ENCODE assay signal across 8 mouse cellular contexts in genomic region chr4:132958741-132959678, GRCm38 (mm10). TPM values are rescaled to one million over a fixed set of nuclear protein-coding genes. Genes with fewer than 3 reads are reported as not detected.
DNase-seq lines count a peak whose midpoint lies in the region; ATAC-seq lines count a peak whose summit lies in the region.

No protein-coding gene starts in this region.

- intact Hi-C loops in gastrocnemius, postnatal 14 days (cut with DNase I; ENCODE audit: low total_unique reads), result no loop called here

- DNase-seq in gastrocnemius, postnatal 14 days, result peak; percentile 57
- DNase-seq in gastrocnemius, adult 8-10 months (ENCODE audit: low spot score in 2 of 2), result no peak
- peak; percentile 83 for DNase-seq in fibroblast of lung, adult 2 months (ENCODE audit: low read depth)
- DNase-seq in hindbrain, embryonic 11.5 days (ENCODE audit: low spot score), result peak; percentile 61
- DNase-seq in layer of hippocampus, postnatal 10 days (ENCODE audit: low spot score in 2 of 2), result no peak
- DNase-seq in frontal cortex, postnatal 25 days (ENCODE audit: low spot score in 2 of 2), result no peak

- no peaks in the 10 kb centered on the region for H3K9me3 ChIP-seq in hindbrain, embryonic 11.5 days (ENCODE audit: control insufficient read depth, low read length)
- H3K9me3 ChIP-seq in liver, embryonic 16.5 days (replicated peaks; ENCODE audit: control insufficient read depth, low read length), result no peaks in the 10 kb centered on the region

- H3K4me1 ChIP-seq in hindbrain, embryonic 11.5 days (replicated peaks; ENCODE audit: control insufficient read depth, insufficient read depth, low read length), result peaks cover 10% of the 10 kb centered on the region
- H3K4me1 ChIP-seq in liver, embryonic 16.5 days (ENCODE audit: control insufficient read depth, low read depth, low read length), result peaks cover 20% of the 10 kb centered on the region

- no peaks in the 10 kb centered on the region for H3K27me3 ChIP-seq in hindbrain, embryonic 11.5 days (ENCODE audit: control insufficient read depth, insufficient read depth, low read length)
- H3K27me3 ChIP-seq in liver, embryonic 16.5 days (ENCODE audit: control insufficient read depth, insufficient read depth, low read depth, low read length), result no peaks in the 10 kb centered on the region

- H3K9ac ChIP-seq in hindbrain, embryonic 11.5 days (ENCODE audit: low read depth, low read length), result peak overlapping the region; percentile 43; the same call in 1 of the 2 replicates
- H3K9ac ChIP-seq in liver, embryonic 16.5 days (ENCODE audit: low read depth, low read length), result no peak overlapping the region

- 1% methylated on average over 10 of the region's 10 CpGs for WGBS in hindbrain, embryonic 11.5 days
- 34% methylated on average over 10 of the region's 10 CpGs for WGBS in liver, embryonic 16.5 days (ENCODE audit: insufficient replicate concordance)

- peak; percentile 76 for ATAC-seq in hindbrain, embryonic 11.5 days (ENCODE audit: low FRiP score)
- ATAC-seq in liver, embryonic 16.5 days (ENCODE audit: low read depth), result peak; percentile 37; the same call in 1 of the 2 replicates
- peak; percentile 46; the same call in 1 of the 2 replicates for ATAC-seq in neutrophil, adult 5-6 weeks (ENCODE audit: extremely low read depth, insufficient number of reproducible peaks, low FRiP score, poor library complexity, severe bottlenecking)

- H3K27ac ChIP-seq in hindbrain, embryonic 11.5 days (ENCODE audit: low read depth, low read length), result peak overlapping the region; percentile 89
- 0 out of 2 replicates have a peak overlapping the region, but pooled peaks have one; percentile 27 for H3K27ac ChIP-seq in liver, embryonic 16.5 days (ENCODE audit: low read length)

- no peaks in the 10 kb centered on the region for H3K36me3 ChIP-seq in hindbrain, embryonic 11.5 days (ENCODE audit: control insufficient read depth, insufficient read depth, low read length)
- H3K36me3 ChIP-seq in liver, embryonic 16.5 days (ENCODE audit: control insufficient read depth, insufficient read depth), result no peaks in the 10 kb centered on the region

- H3K4me3 ChIP-seq in hindbrain, embryonic 11.5 days (ENCODE audit: low read depth, low read length), result no peak overlapping the region
- H3K4me3 ChIP-seq in liver, embryonic 16.5 days (ENCODE audit: low read depth, low read length), result no peak overlapping the region

- H3K4me2 ChIP-seq in hindbrain, embryonic 11.5 days (replicated peaks; ENCODE audit: low read depth, low read length), result 0 out of 2 replicates have a peak overlapping the region, but pooled peaks have one; percentile 5
- no peak overlapping the region for H3K4me2 ChIP-seq in liver, embryonic 16.5 days (ENCODE audit: low read depth, low read length)

RNA-seq across cellular contexts. Expression of gene Fgr, which starts 14.9 kb away (rescaled TPM):
- total RNA-seq in gastrocnemius, postnatal 14 days (2021), result under 1 TPM; 0.10 to 0.16 TPM
- not detected for total RNA-seq in gastrocnemius, adult 8-10 months (2022)
- polyA plus RNA-seq in hindbrain, embryonic 11.5 days (2014; fragmentation: Nextera tagmentation; extraction: Ambion mirVana), result 0.08 and 0.34 TPM in 2 replicates
- polyA plus RNA-seq in liver, embryonic 16.5 days (2015; fragmentation: Nextera tagmentation; extraction: Ambion mirVana), result 2.4 and 3.2 TPM in 2 replicates
- total RNA-seq in neutrophil, adult 5-6 weeks (2017), result 301 and 321 TPM in 2 replicates
- total RNA-seq in layer of hippocampus, postnatal 10 days (2021), result under 1 TPM; 0.13 to 0.46 TPM

RNA-seq across cellular contexts. Expression of gene Fam76a, which starts 36.7 kb away (rescaled TPM):
- total RNA-seq in gastrocnemius, postnatal 14 days (2021), result 10 to 100 TPM; 21.2 to 27.4 TPM
- total RNA-seq in gastrocnemius, adult 8-10 months (2022), result 10 to 100 TPM; 31.5 to 35.9 (median 33.8) TPM
- 29.7 and 31.9 TPM in 2 replicates for polyA plus RNA-seq in hindbrain, embryonic 11.5 days (2014; fragmentation: Nextera tagmentation; extraction: Ambion mirVana)
- polyA plus RNA-seq in liver, embryonic 16.5 days (2015; fragmentation: Nextera tagmentation; extraction: Ambion mirVana), result 24.6 and 27.7 TPM in 2 replicates
- total RNA-seq in neutrophil, adult 5-6 weeks (2017), result 31.1 and 35.4 TPM in 2 replicates
- 10 to 100 TPM; 26.6 to 28.0 TPM for total RNA-seq in layer of hippocampus, postnatal 10 days (2021)

RNA-seq across cellular contexts. Expression of gene Ahdc1, which starts 52.0 kb away (rescaled TPM):
- 10 to 100 TPM; 37.1 to 56.1 TPM for total RNA-seq in gastrocnemius, postnatal 14 days (2021)
- 10 to 100 TPM; 26.3 to 32.9 (median 28.9) TPM for total RNA-seq in gastrocnemius, adult 8-10 months (2022)
- polyA plus RNA-seq in hindbrain, embryonic 11.5 days (2014; fragmentation: Nextera tagmentation; extraction: Ambion mirVana), result 6.8 and 9.0 TPM in 2 replicates
- polyA plus RNA-seq in liver, embryonic 16.5 days (2015; fragmentation: Nextera tagmentation; extraction: Ambion mirVana), result 0.70 and 1.6 TPM in 2 replicates
- 9.1 and 13.5 TPM in 2 replicates for total RNA-seq in neutrophil, adult 5-6 weeks (2017)
- total RNA-seq in layer of hippocampus, postnatal 10 days (2021), result 100 to 1,000 TPM in 1 of 2 experiments, 10 to 100 TPM in 1; 98.1 to 103 TPM

Comparison
In these comparisons a context has a peak if more than half of its experiments do, and no peak if none do; other contexts are left out.
1. DNase-seq: peak in gastrocnemius, postnatal 14 days (single experiment), fibroblast of lung, adult 2 months (single experiment) and hindbrain, embryonic 11.5 days (single experiment); none in gastrocnemius, adult 8-10 months (0 of 2), layer of hippocampus, postnatal 10 days (0 of 2) and frontal cortex, postnatal 25 days (0 of 2).
2. RNA of gene Fgr, which starts 14.9 kb away (total RNA-seq): 301 to 321 TPM in neutrophil, adult 5-6 weeks; 0.13 to 0.46 TPM in layer of hippocampus, postnatal 10 days, 0.10 to 0.16 TPM in gastrocnemius, postnatal 14 days and not detected in gastrocnemius, adult 8-10 months; every median in the first group is over 100 times any median in the second.
3. Peak in every context shown above with its lines, with median percentiles within 50 percentile points of each other: ATAC-seq.